Mouse (Mus musculus): Measurements from ENCODE around the gene Ppp1r27. TPM values are rescaled to one million over a fixed set of nuclear protein-coding genes. Genes with fewer than 3 reads are reported as not detected.
"Not testable (repeated sequence)": the region's sequence is repeated elsewhere in the genome, so short reads cannot be mapped to it uniquely, and the experiment has no call there.

The Ppp1r27 gene
- polyA plus RNA-seq, 1 experiment = not detected

GRCm38 (mm10) chr11:120571122-120571521, 20.2 kb upstream of the Ppp1r27 start:
- WGBS = 79% methylated on average over 3 of the region's 3 CpGs
- Histone ChIP-seq H3K4me3 (ENCODE audit: extremely low read depth, insufficient read depth, insufficient read length) (no peak overlapping the region), H3K4me1 (ENCODE audit: control insufficient read depth, insufficient read depth, insufficient read length) (peaks cover 9% of the 10 kb centered on the region; the same call in 1 of the 2 replicates), H3K27ac (ENCODE audit: insufficient read depth, low read length) (no peak overlapping the region), H3K36me3 (ENCODE audit: control insufficient read depth, insufficient read depth, low read length) (peaks cover 29% of the 10 kb centered on the region), H3K27me3 (ENCODE audit: control insufficient read depth, insufficient read depth, low read length) (no peaks in the 10 kb centered on the region)
- TF ChIP-seq POLR2A (IDR thresholded peaks at IDR 0.05; ENCODE audit: low read depth, low read length) = no peak
- TF ChIP-seq CTCF (IDR thresholded peaks at IDR 0.05; ENCODE audit: extremely low read depth, insufficient read depth, insufficient read length, insufficient replicate concordance) = no peak
- no peak for DNase-seq (ENCODE audit: low read depth in 1 of 2, low spot score in 2 of 2)

GRCm38 (mm10) chr11:120568324-120568723, 17.4 kb upstream of the Ppp1r27 start:
- Histone ChIP-seq H3K27ac (ENCODE audit: insufficient read depth, low read length) (no peak overlapping the region), H3K4me1 (ENCODE audit: control insufficient read depth, insufficient read depth, insufficient read length) (peaks cover 9% of the 10 kb centered on the region; the same call in 1 of the 2 replicates), H3K36me3 (ENCODE audit: control insufficient read depth, insufficient read depth, low read length) (peaks cover 49% of the 10 kb centered on the region), H3K27me3 (ENCODE audit: control insufficient read depth, insufficient read depth, low read length) (no peaks in the 10 kb centered on the region), H3K4me3 (ENCODE audit: extremely low read depth, insufficient read depth, insufficient read length) (no peak overlapping the region)
- no peak for DNase-seq (ENCODE audit: low read depth in 1 of 2, low spot score in 2 of 2)
- no peak for TF ChIP-seq CTCF (IDR thresholded peaks at IDR 0.05; ENCODE audit: extremely low read depth, insufficient read depth, insufficient read length, insufficient replicate concordance)
- no peak for TF ChIP-seq POLR2A (IDR thresholded peaks at IDR 0.05; ENCODE audit: low read depth, low read length)
- WGBS = 96% methylated on average over 6 of the region's 6 CpGs

GRCm38 (mm10) chr11:120565114-120565513, 14.2 kb upstream of the Ppp1r27 start:
- H3K4me1 ChIP-seq (ENCODE audit: control insufficient read depth, insufficient read depth, insufficient read length) = no peaks in the 10 kb centered on the region
- 90% methylated on average over 9 of the region's 9 CpGs for WGBS
- DNase-seq (ENCODE audit: low read depth in 1 of 2, low spot score in 2 of 2) = no peak
- no peak for TF ChIP-seq POLR2A (IDR thresholded peaks at IDR 0.05; ENCODE audit: low read depth, low read length)
- H3K36me3 ChIP-seq (ENCODE audit: control insufficient read depth, insufficient read depth, low read length) = peaks cover 74% of the 10 kb centered on the region
- no peak overlapping the region for H3K4me3 ChIP-seq (ENCODE audit: extremely low read depth, insufficient read depth, insufficient read length)
- no peaks in the 10 kb centered on the region for H3K27me3 ChIP-seq (ENCODE audit: control insufficient read depth, insufficient read depth, low read length)
- H3K27ac ChIP-seq (ENCODE audit: insufficient read depth, low read length) = no peak overlapping the region

GRCm38 (mm10) chr11:120562949-120563348, 12.0 kb upstream of the Ppp1r27 start:
- TF ChIP-seq POLR2A (IDR thresholded peaks at IDR 0.05; ENCODE audit: low read depth, low read length) (no peak), CTCF (IDR thresholded peaks at IDR 0.05; ENCODE audit: extremely low read depth, insufficient read depth, insufficient read length, insufficient replicate concordance) (no peak)
- H3K36me3 ChIP-seq (ENCODE audit: control insufficient read depth, insufficient read depth, low read length) = peaks cover 65% of the 10 kb centered on the region
- H3K27ac ChIP-seq (ENCODE audit: insufficient read depth, low read length) = no peak overlapping the region
- H3K4me1 ChIP-seq (ENCODE audit: control insufficient read depth, insufficient read depth, insufficient read length) = no peaks in the 10 kb centered on the region
- WGBS = 94% methylated on average over 13 of the region's 13 CpGs
- H3K27me3 ChIP-seq (ENCODE audit: control insufficient read depth, insufficient read depth, low read length) = no peaks in the 10 kb centered on the region
- H3K4me3 ChIP-seq (ENCODE audit: extremely low read depth, insufficient read depth, insufficient read length) = no peak overlapping the region
- no peak for DNase-seq (ENCODE audit: low read depth in 1 of 2, low spot score in 2 of 2)

DNA sequence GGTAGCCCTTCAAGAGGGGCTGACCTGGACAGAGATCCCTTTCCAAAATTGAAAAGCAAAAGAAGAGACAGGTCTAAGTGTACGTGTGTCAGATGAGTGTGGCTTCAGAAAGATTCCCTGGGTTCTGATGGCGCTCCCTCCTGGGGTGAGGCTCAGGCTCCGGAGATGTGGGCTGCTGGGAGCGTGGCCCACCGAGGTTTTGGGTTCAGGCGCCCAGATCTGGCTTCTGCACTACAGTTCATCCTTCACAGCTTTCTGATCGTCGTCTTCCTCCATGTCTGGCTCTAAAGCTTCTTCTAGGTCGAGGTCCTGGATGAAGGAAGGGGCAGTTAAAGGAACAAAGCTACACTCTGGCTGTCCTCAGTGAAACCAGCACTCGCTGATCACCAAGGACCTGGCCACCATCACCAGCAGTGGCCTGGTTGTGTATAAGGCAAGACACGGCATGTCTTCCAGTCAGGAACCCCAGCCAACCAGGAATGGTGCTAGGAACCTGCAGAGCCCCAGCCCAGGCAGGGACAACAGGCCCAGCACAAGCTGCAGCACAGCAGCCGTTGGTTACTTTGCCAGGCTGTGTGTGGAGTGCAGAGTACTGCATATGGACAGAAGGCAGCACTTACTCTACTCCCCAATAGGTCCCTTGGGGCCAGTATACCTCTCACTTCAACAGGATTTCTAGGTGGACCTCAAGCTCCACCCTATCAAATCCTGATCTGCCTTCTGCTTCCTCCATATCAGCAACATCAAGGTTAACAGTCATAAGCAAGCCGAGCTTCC, 10.2 kb upstream of the Ppp1r27 start:
- Histone ChIP-seq H3K27me3 (ENCODE audit: control insufficient read depth, insufficient read depth, low read length) (no peaks in the 10 kb centered on the region), H3K36me3 (ENCODE audit: control insufficient read depth, insufficient read depth, low read length) (peaks cover 52% of the 10 kb centered on the region), H3K27ac (ENCODE audit: insufficient read depth, low read length) (no peak overlapping the region), H3K4me1 (ENCODE audit: control insufficient read depth, insufficient read depth, insufficient read length) (no peaks in the 10 kb centered on the region), H3K4me3 (ENCODE audit: extremely low read depth, insufficient read depth, insufficient read length) (no peak overlapping the region)
- TF ChIP-seq POLR2A (IDR thresholded peaks at IDR 0.05; ENCODE audit: low read depth, low read length) (no peak), CTCF (IDR thresholded peaks at IDR 0.05; ENCODE audit: extremely low read depth, insufficient read depth, insufficient read length, insufficient replicate concordance) (no peak)
- WGBS = 92% methylated on average over 13 of the region's 13 CpGs
- no peak for DNase-seq (ENCODE audit: low read depth in 1 of 2, low spot score in 2 of 2)

DNA sequence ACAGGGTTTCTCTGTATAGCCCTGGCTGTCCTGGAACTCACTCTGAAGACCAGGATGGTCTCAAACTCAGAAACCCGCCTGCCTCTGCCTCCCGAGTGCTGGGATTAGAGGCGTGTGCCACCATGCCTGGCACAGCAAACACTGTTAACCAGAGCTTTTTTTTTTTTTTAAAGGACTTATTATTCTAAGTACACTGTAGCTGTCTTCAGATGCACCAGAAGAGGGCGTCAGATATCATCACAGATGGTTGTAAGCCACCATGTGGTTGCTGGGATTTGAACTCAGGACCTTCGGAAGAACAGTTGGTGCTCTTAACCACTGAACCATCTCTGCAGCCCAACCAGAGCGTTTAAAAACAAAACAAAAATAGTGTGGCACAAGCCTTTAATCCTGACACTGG, 7.9 kb upstream of the Ppp1r27 start:
- H3K4me1 ChIP-seq (ENCODE audit: control insufficient read depth, insufficient read depth, insufficient read length); H3K27ac ChIP-seq (ENCODE audit: insufficient read depth, low read length); H3K27me3 ChIP-seq (ENCODE audit: control insufficient read depth, insufficient read depth, low read length); DNase-seq (ENCODE audit: low read depth in 1 of 2, low spot score in 2 of 2); H3K4me3 ChIP-seq (ENCODE audit: extremely low read depth, insufficient read depth, insufficient read length): not testable (repeated sequence)
- H3K36me3 ChIP-seq (ENCODE audit: control insufficient read depth, insufficient read depth, low read length) = peaks cover 36% of the 10 kb centered on the region
- WGBS = 92% methylated on average over 6 of the region's 6 CpGs

DNA sequence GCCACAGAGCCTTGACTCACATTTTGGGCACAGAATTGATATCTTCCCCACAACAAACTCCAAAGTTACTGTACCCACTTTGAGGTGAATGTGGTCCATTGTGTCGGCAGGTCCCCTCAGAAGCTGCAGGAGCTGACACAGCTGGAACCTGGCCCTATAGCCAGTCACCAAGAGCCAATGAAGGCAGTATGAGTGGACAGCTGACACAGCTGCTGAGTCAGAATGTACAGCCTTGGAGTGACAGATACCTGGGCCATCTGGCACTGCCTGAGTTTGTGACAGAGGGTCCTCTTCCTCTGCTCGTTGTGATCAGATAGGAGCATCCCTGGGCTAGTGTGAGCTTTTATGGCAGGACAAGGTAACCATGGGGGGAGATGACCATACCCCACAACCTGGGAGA, 4.3 kb upstream of the Ppp1r27 start:
- Histone ChIP-seq H3K4me1 (ENCODE audit: control insufficient read depth, insufficient read depth, insufficient read length) (peaks cover under 1% of the 10 kb centered on the region; the same call in 1 of the 2 replicates), H3K4me3 (ENCODE audit: extremely low read depth, insufficient read depth, insufficient read length) (no peak overlapping the region), H3K36me3 (ENCODE audit: control insufficient read depth, insufficient read depth, low read length) (peaks cover 3% of the 10 kb centered on the region), H3K27me3 (ENCODE audit: control insufficient read depth, insufficient read depth, low read length) (no peaks in the 10 kb centered on the region), H3K27ac (ENCODE audit: insufficient read depth, low read length) (no peak overlapping the region)
- TF ChIP-seq CTCF (IDR thresholded peaks at IDR 0.05; ENCODE audit: extremely low read depth, insufficient read depth, insufficient read length, insufficient replicate concordance) (no peak), POLR2A (IDR thresholded peaks at IDR 0.05; ENCODE audit: low read depth, low read length) (no peak)
- WGBS = 63% methylated on average over 2 of the region's 2 CpGs
- DNase-seq (ENCODE audit: low read depth in 1 of 2, low spot score in 2 of 2) = no peak
